Mouse (Mus musculus) stomach, postnatal 0 days (tissue): ENCODE measurements around the gene 3110070M22Rik. TPM values are rescaled to one million over a fixed set of nuclear protein-coding genes. Genes with fewer than 3 reads are reported as not detected.

Source experiments
- ATAC-seq: fragments of 200-750 bp; cut with Nextera tagmentation; 2 replicates; pipeline ENCODE4 v1.8.0; 2017; ENCODE audit not compliant: low FRiP score, low TSS enrichment
- DNase-seq: peaks from one replicate; pipeline ENCODE4 v3.0.0-alpha.2; 2016; ENCODE audit warnings: low spot score
- H3K27ac ChIP-seq: fragments of 300-500 bp; sonication (generic); replicated peaks from 2 replicates; pipeline ENCODE4 v1.5.1; 2014; ENCODE audit warnings: mild to moderate bottlenecking, control low read depth
- H3K27me3 ChIP-seq: fragments of 300-500 bp; sonication (generic); 2 replicates; pipeline ENCODE4 v1.6.1; 2014; ENCODE audit warnings: low read length; ENCODE audit not compliant: control insufficient read depth, insufficient read depth
- H3K36me3 ChIP-seq: fragments of 300-500 bp; sonication (generic); 2 replicates; pipeline ENCODE4 v1.6.1; 2014; ENCODE audit warnings: low read length, mixed read lengths; ENCODE audit not compliant: control insufficient read depth, insufficient read depth
- H3K4me1 ChIP-seq: fragments of 300-500 bp; sonication (generic); replicated peaks from 2 replicates; pipeline ENCODE4 v1.6.1; 2014; ENCODE audit warnings: antibody characterized with exemption; ENCODE audit not compliant: control insufficient read depth, insufficient read depth
- H3K4me2 ChIP-seq: fragments of 300-500 bp; sonication (generic); replicated peaks from 2 replicates; pipeline ENCODE4 v1.6.1; 2014; ENCODE audit warnings: low read depth, mild to moderate bottlenecking, control low read depth, moderate library complexity
- H3K4me3 ChIP-seq: fragments of 300-500 bp; sonication (generic); 2 replicates; pipeline ENCODE4 v1.5.1; 2014; ENCODE audit warnings: low read depth, low read length, control low read depth
- H3K9ac ChIP-seq: fragments of 300-500 bp; sonication (generic); 2 replicates; pipeline ENCODE4 v1.6.1; 2014; ENCODE audit warnings: mild to moderate bottlenecking, low read length, control low read depth, mixed read lengths
- H3K9me3 ChIP-seq: fragments of 300-500 bp; sonication (generic); 2 replicates; pipeline ENCODE4 v1.6.1; 2016; ENCODE audit warnings: low read length; ENCODE audit not compliant: control insufficient read depth
- CTCF ChIP-seq: IDR thresholded peaks from 2 replicates; pipeline ENCODE4 v1.5.1; 2016; ENCODE audit warnings: antibody characterized with exemption, low read depth, mild to moderate bottlenecking, moderate library complexity
- EP300 ChIP-seq: optimal IDR thresholded peaks from 2 replicates; pipeline ENCODE3; 2016; ENCODE audit warnings: antibody characterized with exemption
- WGBS: fragments of 180-500 bp; shearing (Covaris S2); extraction: QIAGEN DNeasy Blood & Tissue Kit; methylation state at CpG from one replicate; pipeline ENCODE4 v1.1.7; 2014; 5-methylcytosine and 5-hydroxymethylcytosine counted together
- polyA plus RNA-seq: library from polyadenylated mRNA; unstranded; fragments of >200 nt; fragmentation: Nextera tagmentation; extraction: Ambion mirVana; gene quantifications from 2 replicates; pipeline ENCODE4 v1.2.1, GENCODE M21; 2015

Gene 3110070M22Rik
- polyA plus RNA-seq, 1 experiment from 2014 or later, result 1.2 TPM

GRCm38 (mm10) chr13:119462596-119463560 is 25.3 kb downstream of the 3110070M22Rik start, which contains the start of gene 4833420G17Rik:
TSS of gene 4833420G17Rik (plus strand) at chr13:119462768.
- peak within 1 kb of the TSS; percentile 82 for H3K9ac ChIP-seq
- no peaks in the 10 kb centered on the region for H3K4me1 ChIP-seq
- ATAC-seq (peak; percentile 98), DNase-seq (peak; percentile 91)
- peak within 1 kb of the TSS; percentile 90 for H3K4me3 ChIP-seq
- H3K27me3 ChIP-seq, result no peaks in the 10 kb centered on the region
- TF ChIP-seq CTCF (no peak), EP300 (no peak)
- no peaks in the 10 kb centered on the region for H3K36me3 ChIP-seq
- H3K9me3 ChIP-seq, result no peaks in the 10 kb centered on the region
- 1% methylated on average over 57 of the region's 57 CpGs for whole genome bisulfite sequencing
- peak within 1 kb of the TSS; percentile 63 for H3K4me2 ChIP-seq
- peak within 1 kb of the TSS; percentile 89 for H3K27ac ChIP-seq

DNA sequence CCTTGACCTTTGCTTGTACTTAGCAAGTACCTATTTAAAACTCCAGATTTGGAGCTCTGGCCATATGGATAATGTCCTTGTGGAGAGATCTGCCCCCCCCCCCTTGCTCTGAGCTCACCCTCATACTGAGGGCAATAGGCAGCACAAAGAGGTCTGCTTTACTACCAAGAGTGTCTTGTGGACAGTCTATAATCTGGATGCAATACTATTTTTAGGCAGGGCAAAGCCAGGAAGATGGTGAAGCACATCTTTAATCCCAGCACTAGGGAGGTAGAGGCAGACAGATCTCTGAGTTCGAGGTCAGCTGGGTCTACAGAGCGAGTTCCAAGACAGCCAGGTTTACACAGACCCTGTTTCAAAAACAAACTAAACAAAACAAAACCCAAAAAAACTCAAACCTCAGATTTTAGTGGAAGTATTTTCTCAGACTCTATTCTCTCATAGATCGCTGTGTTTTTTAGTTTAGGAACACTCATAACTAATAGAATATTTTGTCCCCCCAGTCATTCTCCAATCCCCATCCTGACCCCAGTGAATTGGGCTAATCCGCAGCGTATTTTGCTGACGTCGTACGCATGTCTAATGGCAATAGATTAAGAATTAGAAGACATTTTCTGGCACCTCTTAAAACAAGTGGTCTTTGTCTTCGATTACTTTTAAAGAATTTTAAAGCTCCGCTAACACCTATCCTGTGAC is 26.1 kb downstream of the 3110070M22Rik start:
- ATAC-seq (peak; percentile 49), DNase-seq (no peak)
- TF ChIP-seq CTCF, result no peak
- peak; percentile 59 for TF ChIP-seq EP300
- 4% methylated on average over 10 of the region's 10 CpGs for WGBS
- H3K4me1 ChIP-seq, result no peaks in the 10 kb centered on the region
- no peaks in the 10 kb centered on the region for H3K9me3 ChIP-seq
- H3K4me2 ChIP-seq, result peak overlapping the region; percentile 63
- peak overlapping the region; percentile 90 for H3K4me3 ChIP-seq
- peak overlapping the region; percentile 82 for H3K9ac ChIP-seq
- no peaks in the 10 kb centered on the region for H3K27me3 ChIP-seq
- H3K27ac ChIP-seq, result peak overlapping the region; percentile 89
- no peaks in the 10 kb centered on the region for H3K36me3 ChIP-seq

DNA sequence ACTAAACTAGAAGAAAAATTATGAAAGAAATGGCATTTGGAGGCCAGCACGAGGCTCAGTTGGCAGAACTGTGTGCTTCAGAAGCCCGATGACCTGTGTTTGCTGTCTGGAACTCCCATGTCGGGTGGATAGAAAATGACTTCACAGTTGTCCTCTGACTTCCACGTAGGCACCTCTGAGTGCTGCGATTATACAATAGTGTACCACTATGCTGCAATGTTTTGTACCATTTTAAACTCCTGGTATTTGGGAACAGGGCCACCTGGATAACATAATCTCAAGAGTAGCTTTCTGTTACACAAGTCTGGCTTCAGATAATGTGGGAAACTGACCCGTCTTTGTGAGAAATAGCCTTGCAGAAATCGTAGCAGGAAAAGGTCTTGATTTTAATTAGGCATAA is 31.8 kb downstream of the 3110070M22Rik start:
- Histone ChIP-seq H3K9me3 (no peaks in the 10 kb centered on the region), H3K4me3 (no peak overlapping the region), H3K4me2 (no peak overlapping the region), H3K9ac (no peak overlapping the region), H3K36me3 (0 out of 2 replicates have a peak, but pooled peaks cover 7% of the 10 kb centered on the region), H3K27ac (no peak overlapping the region), H3K27me3 (no peaks in the 10 kb centered on the region), H3K4me1 (no peaks in the 10 kb centered on the region)
- DNase-seq (no peak), ATAC-seq (no peak)
- WGBS, result 83% methylated on average over 7 of the region's 7 CpGs
- no peak for TF ChIP-seq EP300
- TF ChIP-seq CTCF, result no peak

GRCm38 (mm10) chr13:119455082-119455481 is 33.1 kb downstream of the 3110070M22Rik start:
- TF ChIP-seq EP300 (no peak), CTCF (no peak)
- DNase-seq (no peak), ATAC-seq (no peak)
- H3K36me3 ChIP-seq, result peaks cover 12% of the 10 kb centered on the region
- H3K4me3 ChIP-seq, result no peak overlapping the region
- no peak overlapping the region for H3K4me2 ChIP-seq
- H3K9me3 ChIP-seq, result no peaks in the 10 kb centered on the region
- H3K9ac ChIP-seq, result no peak overlapping the region
- H3K27ac ChIP-seq, result no peak overlapping the region
- H3K27me3 ChIP-seq, result no peaks in the 10 kb centered on the region
- H3K4me1 ChIP-seq, result no peaks in the 10 kb centered on the region

- Histone ChIP-seq H3K36me3 (peaks cover 12% of the 10 kb centered on the region), H3K27ac (no peak overlapping the region), H3K4me2 (no peak overlapping the region), H3K9ac (no peak overlapping the region), H3K4me3 (no peak overlapping the region), H3K9me3 (no peaks in the 10 kb centered on the region), H3K4me1 (no peaks in the 10 kb centered on the region), H3K27me3 (no peaks in the 10 kb centered on the region)
- DNase-seq, result no peak
- no peak for ATAC-seq
- no peak for TF ChIP-seq EP300
- TF ChIP-seq CTCF, result no peak
- 91% methylated on average over 4 of the region's 4 CpGs for WGBS
These were observed 34.6 kb downstream of the 3110070M22Rik start for GRCm38 (mm10) chr13:119453563-119453962.
